Mouse (Mus musculus): ENCODE data around the gene Pign.

DNA sequence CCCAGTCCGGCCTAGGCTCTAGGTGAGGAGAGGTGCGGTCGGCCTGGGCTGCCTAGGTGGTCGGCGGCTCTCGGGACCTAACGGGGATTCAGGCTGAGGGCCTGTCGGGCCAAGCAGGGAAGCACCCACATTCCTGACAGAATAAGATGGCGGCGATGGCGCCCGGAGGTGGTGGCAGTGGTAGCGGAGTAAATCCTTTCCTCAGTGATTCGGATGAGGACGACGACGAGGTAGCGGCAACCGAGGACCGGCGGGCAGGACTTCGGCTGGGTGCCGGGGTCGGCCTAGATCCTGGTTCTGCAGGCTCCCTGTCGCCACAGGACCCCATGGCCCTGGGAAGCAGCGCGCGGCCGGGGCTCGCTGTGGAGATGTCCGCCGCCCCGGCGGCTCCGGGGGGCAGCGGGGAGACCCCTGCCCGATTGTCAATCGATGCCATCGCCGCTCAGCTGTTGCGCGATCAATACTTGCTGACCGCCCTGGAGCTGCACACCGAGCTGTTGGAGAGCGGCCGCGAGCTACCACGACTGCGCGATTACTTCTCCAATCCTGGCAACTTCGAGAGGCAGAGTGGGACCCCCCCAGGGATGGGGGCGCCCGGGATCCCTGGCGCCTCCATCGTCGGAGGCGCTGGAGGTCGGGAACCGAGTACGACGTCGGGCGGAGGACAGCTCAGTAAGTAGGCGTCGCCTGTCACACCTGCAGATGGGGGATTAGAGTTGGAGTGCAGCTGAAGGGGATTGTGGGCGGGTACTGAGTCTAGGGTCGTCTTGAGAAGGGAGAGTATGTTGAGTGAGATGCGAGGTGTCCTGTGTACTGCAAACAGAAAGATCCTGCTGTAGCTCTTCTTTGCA lies 710 bp upstream of the Pign start:
- TF ChIP-seq POLR2A (IDR thresholded peaks at IDR 0.05; ENCODE audit: borderline replicate concordance, insufficient read depth, low read length) (no peak), CTCF (IDR thresholded peaks at IDR 0.05; ENCODE audit: borderline replicate concordance, insufficient read depth, low read depth, low read length) (no peak)
